Mouse (Mus musculus): ENCODE data around the gene Ceacam12.
"Not testable (repeated sequence)": the region's sequence is repeated elsewhere in the genome, so short reads cannot be mapped to it uniquely, and the experiment has no call there.

The Ceacam12 gene

GRCm38 (mm10) chr7:18065629-18066028, at the start of gene Ceacam12:
Ceacam12 (plus strand) TSS chr7:18065929.
- no peak for DNase-seq

DNA sequence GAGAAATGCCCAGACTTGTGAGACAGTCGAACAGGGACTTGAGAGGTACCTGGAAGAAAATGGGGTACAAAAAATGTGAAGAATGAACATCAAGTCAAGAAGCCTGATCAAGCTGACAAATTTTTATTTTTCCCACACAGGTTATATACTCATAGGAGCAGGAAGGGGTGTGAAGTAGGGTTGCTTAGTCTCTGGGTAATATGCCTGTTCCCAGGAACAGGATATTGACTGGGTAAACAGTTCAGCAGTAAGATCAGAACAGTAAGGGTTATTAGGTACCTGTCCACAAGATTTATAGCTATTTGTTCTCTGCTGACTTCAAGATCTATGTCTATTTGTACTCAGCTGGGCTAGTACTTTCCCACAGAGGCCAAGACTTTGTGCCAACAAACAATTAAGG, 8.1 kb downstream of the Ceacam12 start:
- not testable (repeated sequence) for DNase-seq

GRCm38 (mm10) chr7:18100785-18101184, 35.1 kb downstream of the Ceacam12 start:
- DNase-seq = no peak

Data from cerebellum, postnatal 25 days (tissue).